Mouse (Mus musculus) cerebellum, postnatal 36 days (tissue): Measurements from ENCODE around the gene Ate1.
"Not testable (repeated sequence)": the region's sequence is repeated elsewhere in the genome, so short reads cannot be mapped to it uniquely, and the experiment has no call there.

Experiments used
- DNase-seq, 2 experiments: peaks; one replicate each; pipeline ENCODE4 v3.0.0; 2021 to 2022; ENCODE audit warnings: mixed read lengths in 2 of 2

Ate1 gene

GRCm38 (mm10) chr7:130520049-130520425 is at the start of gene Ate1:
Gene Ate1 (minus strand): TSS chr7:130520369.
- DNase-seq, result no peak

- DNase-seq, result no peak
Observed at GRCm38 (mm10) chr7:130568783-130569436, 48.7 kb upstream of the Ate1 start.

DNA sequence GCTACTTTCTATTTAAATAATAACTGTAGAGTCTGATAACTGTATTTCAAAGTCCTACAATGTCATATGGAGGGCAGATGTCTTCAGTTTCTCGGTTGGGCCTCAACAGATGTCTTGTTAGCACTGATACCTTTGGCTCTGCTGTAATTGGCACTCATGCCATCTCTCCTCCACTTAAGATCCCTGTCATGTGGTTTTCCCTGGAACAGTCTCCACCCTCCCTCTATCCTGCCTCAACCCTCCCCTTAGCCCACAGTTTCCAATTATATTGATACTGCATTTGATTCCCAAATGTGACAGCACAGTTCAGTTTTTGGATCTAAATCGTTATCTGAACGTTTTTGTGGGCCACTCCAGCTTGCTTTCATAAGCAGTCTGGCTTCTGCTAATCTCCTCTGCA is 44.4 kb upstream of the Ate1 start:
- DNase-seq, result no peak

GRCm38 (mm10) chr7:130563880-130564279 is 43.7 kb upstream of the Ate1 start:
- no peak for DNase-seq

DNA sequence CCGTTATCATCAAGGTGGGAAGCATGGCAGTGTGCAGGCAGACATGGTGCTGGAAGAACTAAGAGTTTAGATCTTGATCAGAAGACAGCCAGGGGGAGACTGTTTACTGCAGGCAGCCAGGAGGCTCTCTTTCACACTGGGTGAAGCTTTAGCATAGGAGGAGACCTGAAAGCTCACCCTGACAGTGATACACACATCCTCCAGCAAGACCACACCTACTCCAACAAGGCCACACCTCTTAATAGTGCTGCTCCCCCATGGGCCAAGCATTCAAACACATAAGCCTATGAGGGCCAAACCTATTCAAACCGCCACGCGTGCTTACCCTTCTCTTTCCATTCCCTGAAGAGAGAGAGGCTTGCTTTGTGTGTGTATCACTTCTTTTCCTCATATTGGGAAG is 43.1 kb upstream of the Ate1 start:
- DNase-seq, result no peak

DNA sequence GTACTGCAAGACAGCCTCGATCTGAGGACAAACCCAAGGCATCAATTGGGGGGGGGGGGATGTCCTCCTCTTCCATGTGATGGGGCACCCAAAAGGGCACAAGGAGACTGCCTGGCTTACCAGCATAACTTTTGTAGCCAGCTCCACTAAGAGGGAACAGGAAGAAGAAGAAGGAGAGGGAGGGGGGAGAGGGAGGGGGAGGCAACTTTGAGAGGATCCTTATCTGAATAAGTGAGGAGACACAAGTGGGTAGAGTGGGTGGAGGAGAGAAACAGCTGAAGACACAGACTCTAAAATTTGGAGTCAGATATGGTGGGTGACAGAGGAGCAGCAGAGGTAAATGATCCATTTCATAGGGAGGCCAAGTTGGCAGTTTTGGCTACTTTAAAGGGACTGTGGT is 40.8 kb upstream of the Ate1 start:
- no peak for DNase-seq

GRCm38 (mm10) chr7:130558592-130558991 is 38.4 kb upstream of the Ate1 start:
- no peak for DNase-seq

- no peak for DNase-seq
Observed at GRCm38 (mm10) chr7:130555597-130555996, 35.4 kb upstream of the Ate1 start.

DNA sequence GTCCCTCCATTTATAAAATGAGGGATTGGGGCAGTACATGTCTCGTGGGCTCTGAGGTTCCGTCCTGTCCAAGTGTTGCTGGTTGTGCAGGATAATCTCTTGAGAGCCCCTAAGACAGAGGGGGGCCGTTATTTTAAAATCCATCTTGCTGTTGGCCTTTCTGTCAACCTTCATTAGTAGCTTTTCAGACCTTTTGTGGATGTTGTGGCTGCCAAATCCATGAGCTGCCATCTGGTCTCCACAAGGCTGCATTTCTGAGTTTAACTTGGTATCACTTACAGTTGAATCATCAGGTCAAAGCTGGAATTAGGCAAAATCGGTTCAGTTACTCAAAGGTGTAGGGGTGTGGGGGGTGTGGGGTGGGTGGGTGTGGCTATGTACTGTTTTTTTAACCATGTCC is 33.2 kb upstream of the Ate1 start:
- peak; percentile 57 to 63 for DNase-seq

DNA sequence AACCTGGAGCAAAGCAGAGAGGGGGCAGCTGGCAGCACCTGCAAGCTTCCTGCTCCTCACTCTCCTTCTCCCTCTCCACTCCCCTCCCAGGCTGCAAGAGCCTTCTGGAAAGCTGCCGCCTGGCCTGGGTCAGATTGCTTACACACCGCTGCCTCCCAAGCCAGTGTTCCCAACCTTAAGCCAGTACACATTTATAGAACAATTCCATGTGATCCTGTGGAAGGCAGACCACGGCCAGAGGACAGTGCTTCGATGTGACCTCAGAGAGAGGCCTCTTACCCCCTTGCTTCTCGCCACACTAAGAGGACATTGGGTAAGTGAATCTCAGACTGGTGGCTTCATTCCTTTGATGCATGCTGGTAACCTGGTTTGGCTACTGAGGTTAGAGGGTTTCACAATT is 32.6 kb upstream of the Ate1 start:
- peak; percentile 71 to 76 for DNase-seq

- DNase-seq, result no peak
Observed at GRCm38 (mm10) chr7:130547635-130548175, 27.5 kb upstream of the Ate1 start.

GRCm38 (mm10) chr7:130546791-130547484 is 26.8 kb upstream of the Ate1 start:
- peak; percentile 93 to 94 for DNase-seq

DNA sequence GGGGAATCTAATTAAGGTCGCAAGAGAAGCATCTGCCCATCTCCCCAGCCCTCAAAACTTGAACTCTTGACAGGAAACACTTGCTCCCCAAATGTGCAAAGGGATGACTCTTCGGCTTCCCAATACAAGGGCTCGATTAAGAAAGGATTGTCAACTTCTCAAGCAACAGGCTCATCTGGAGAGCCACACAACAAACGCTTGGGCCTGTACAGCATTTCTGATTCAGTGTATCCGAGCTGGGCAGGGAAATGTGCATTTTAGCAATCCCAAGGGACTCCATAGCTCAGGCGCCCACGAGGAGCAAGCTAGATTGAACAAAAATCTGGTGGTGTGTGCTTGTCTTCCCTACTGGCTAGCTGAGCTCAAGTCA is 26.2 kb upstream of the Ate1 start:
- DNase-seq, result no peak

GRCm38 (mm10) chr7:130545893-130546292 is 25.7 kb upstream of the Ate1 start:
- no peak for DNase-seq

- no peak for DNase-seq
Observed at GRCm38 (mm10) chr7:130545401-130545800, 25.2 kb upstream of the Ate1 start.

DNA sequence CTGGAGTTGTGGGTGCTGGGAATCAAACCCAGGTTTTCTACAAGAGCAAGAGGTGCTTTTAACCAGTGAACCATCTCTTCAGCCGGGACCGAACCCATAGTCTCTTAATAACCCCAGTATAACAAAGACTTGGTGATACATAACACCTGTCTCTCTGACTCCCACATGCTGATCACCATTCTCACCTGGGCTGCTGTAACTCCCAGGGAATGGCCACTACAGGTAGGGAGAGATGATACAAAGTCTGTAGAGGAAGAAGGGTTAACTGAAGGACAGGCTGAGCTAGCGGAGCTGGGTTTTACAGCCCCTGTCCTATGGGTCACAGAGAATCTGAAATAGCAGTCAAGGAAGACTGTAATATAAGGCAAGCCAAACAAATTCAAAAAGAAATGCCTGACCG is 23.0 kb upstream of the Ate1 start:
- DNase-seq, result no peak

DNA sequence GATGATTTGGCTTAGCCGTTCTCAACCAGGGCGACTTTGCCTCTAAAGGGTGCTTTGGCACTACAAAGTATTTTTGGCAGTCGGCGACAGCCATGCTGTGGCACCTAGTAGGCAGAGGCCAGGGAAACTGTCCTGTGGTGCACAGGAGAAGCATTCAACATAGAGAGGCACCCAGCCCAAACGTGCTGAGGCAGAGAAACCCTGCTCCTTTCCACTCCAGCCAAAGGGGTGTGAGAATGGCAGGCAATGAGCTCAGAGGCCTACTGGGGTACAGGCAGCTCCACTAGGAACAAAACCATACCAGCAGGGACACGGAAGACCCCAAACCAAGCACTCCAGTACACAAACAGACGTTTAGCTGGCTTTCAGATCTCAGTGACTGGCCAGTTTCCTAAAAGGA is 20.0 kb upstream of the Ate1 start:
- no peak for DNase-seq

DNA sequence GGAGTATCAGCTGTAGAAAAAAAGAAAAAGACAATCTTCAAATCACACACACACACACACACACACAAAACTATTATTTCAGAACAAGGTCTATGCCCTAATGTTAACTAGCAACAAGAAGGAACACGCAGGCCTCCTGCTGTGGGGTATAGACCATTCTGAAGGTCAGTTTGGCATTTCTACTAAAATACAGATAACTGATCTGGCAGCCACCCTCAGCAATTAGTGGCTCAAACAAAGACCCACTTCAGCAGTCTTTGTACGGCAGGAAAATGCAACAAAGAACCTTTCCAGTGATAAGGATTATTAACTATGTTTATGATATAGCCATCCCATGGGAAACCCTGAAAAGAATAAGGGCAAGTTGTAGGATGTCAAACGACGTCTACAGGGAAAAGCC is 16.9 kb upstream of the Ate1 start:
- no peak for DNase-seq

- DNase-seq, result no peak
Observed at GRCm38 (mm10) chr7:130535174-130535573, 15.0 kb upstream of the Ate1 start.

GRCm38 (mm10) chr7:130533316-130534260 is 13.4 kb upstream of the Ate1 start:
- DNase-seq, result peak; percentile 89 to 94

DNA sequence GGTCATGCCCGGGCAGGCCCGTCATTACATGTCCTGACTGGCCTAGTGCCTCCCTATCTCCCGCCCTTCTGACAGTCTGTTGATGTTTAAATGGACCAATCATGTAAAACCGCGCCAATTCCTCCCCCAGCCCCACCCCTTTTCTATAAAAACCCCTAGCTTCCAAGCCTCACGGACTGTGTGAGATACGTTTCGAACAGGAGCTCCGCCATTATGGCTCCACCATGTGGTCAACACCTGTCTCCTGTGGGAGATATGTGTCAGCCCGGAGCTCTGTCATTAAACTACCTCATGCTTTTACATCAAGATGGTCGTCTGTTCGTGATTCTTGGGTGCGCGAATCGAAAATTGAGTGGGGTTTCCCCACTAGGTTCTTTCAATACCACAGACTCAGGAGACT is 11.0 kb upstream of the Ate1 start:
- DNase-seq, result not testable (repeated sequence)

DNA sequence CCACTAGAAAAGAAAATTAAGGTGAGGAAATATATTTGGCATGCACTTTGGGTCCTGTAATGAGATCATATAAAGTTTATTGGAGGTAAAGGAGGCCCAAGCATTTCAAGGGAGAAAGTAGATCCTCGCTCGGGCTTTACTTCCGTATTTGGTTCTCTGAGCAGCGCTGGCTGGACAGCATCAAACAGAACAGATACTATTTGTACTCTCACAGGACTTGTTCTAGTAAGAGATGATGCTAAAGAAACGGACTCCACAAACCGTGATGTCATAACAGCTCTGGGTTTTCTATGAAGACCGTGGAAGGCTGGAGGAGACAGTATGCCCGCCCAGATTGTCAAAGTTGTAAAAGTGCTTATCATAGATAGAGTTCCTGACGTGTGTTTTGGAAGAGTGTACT is 7.1 kb upstream of the Ate1 start:
- DNase-seq, result no peak

DNA sequence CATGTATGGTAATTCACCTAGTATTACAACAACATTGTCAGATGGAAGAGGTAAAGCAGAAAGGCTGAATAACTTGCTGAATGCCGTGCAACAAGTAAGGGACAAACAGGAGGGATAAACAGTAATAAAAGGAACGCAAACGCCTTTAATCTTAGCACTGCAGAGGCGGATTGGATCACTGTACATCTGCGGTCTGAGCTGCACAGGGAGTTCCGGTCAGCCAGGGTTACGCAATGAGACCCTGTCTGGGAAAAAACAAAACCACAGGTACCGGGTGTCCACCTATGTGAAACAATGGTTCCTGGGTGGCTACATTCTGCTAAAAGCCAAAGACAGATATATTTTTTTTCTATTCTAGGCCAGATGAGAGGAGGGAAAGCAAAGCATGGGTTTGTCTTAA is 3.3 kb upstream of the Ate1 start:
- no peak for DNase-seq
